Mouse (Mus musculus): ENCODE results near the gene Rad18.
"Not testable (repeated sequence)": the region's sequence is repeated elsewhere in the genome, so short reads cannot be mapped to it uniquely, and the experiment has no call there.

The Rad18 gene

GRCm38 (mm10) chr6:112696056-112696950, at the start of gene Rad18:
Gene Rad18 (minus strand): TSS chr6:112696686.
- DNase-seq: peak; percentile 78 to 84

GRCm38 (mm10) chr6:112742297-112742696, 45.8 kb upstream of the Rad18 start:
- no peak for DNase-seq

GRCm38 (mm10) chr6:112741766-112742165, 45.3 kb upstream of the Rad18 start:
- DNase-seq: no peak

GRCm38 (mm10) chr6:112739635-112740034, 43.1 kb upstream of the Rad18 start:
- DNase-seq: no peak

GRCm38 (mm10) chr6:112738924-112739323, 42.4 kb upstream of the Rad18 start:
- DNase-seq: no peak

- no peak for DNase-seq
Observed at GRCm38 (mm10) chr6:112736471-112736870, 40.0 kb upstream of the Rad18 start.

GRCm38 (mm10) chr6:112735054-112735453, 38.6 kb upstream of the Rad18 start:
- DNase-seq: no peak

GRCm38 (mm10) chr6:112733942-112734341, 37.5 kb upstream of the Rad18 start:
- DNase-seq: no peak

GRCm38 (mm10) chr6:112732434-112732833, 35.9 kb upstream of the Rad18 start:
- DNase-seq: no peak

- DNase-seq: no peak
Observed at GRCm38 (mm10) chr6:112731386-112731785, 34.9 kb upstream of the Rad18 start.

- DNase-seq: peak; percentile 24 to 39
Observed at GRCm38 (mm10) chr6:112728760-112729422, 32.4 kb upstream of the Rad18 start.

- DNase-seq: no peak
Observed at GRCm38 (mm10) chr6:112725468-112725867, 29.0 kb upstream of the Rad18 start.

- DNase-seq: no peak
Observed at GRCm38 (mm10) chr6:112720409-112721080, 24.1 kb upstream of the Rad18 start.

- no peak for DNase-seq
Observed at GRCm38 (mm10) chr6:112719983-112720382, 23.5 kb upstream of the Rad18 start.

GRCm38 (mm10) chr6:112717168-112717567, 20.7 kb upstream of the Rad18 start:
- peak; percentile 26 to 31 for DNase-seq

- no peak for DNase-seq
Observed at GRCm38 (mm10) chr6:112713951-112714350, 17.5 kb upstream of the Rad18 start.

GRCm38 (mm10) chr6:112702296-112702695, 5.8 kb upstream of the Rad18 start:
- DNase-seq: not testable (repeated sequence)

GRCm38 (mm10) chr6:112700392-112700791, 3.9 kb upstream of the Rad18 start:
- peak; percentile 22 to 37 for DNase-seq

GRCm38 (mm10) chr6:112699115-112699514, 2.6 kb upstream of the Rad18 start:
- no peak for DNase-seq

GRCm38 (mm10) chr6:112694492-112694891, 2.0 kb downstream of the Rad18 start:
- DNase-seq: no peak

GRCm38 (mm10) chr6:112691523-112691922, 5.0 kb downstream of the Rad18 start:
- no peak for DNase-seq

GRCm38 (mm10) chr6:112688033-112688432, 8.5 kb downstream of the Rad18 start:
- no peak for DNase-seq

- DNase-seq: no peak
Observed at GRCm38 (mm10) chr6:112686485-112686884, 10.0 kb downstream of the Rad18 start.

All from thymus, postnatal 36 days (tissue).